Mouse (Mus musculus): Measurements from ENCODE around the gene Acap2. TPM values are rescaled to one million over a fixed set of nuclear protein-coding genes. Genes with fewer than 3 reads are reported as not detected.
A peak's percentile ranks its signal among the peaks of the same experiment; 100 is the strongest.

Acap2 gene
- polyA plus RNA-seq, 1 experiment = 6.3 TPM

DNA sequence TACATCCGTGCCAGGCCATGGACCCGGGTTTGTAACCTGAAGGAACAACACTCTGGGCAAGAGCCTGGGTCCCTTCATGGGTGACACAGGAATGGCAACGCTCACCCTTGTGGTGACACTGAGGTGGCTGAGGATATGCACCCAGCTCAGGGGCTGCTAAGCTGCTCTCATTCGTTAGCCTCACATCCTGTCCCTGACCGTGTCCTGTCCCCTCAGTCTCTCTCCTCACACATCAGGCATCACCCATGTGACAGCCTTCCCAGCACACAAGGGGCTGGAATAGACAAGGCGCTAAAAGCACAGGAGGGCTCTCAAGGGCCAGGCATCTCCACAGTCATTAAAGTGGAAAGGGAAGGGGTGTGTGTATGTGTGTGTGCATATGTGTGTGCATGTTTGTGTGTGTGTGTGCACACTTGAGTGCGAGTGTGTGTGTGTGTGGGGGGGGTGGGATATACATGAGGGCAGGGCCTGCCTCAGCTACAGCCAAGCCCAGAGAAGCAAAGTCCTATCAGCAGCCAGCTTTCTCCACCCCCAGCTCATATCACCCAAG, 148.8 kb downstream of the Acap2 start:
- Histone ChIP-seq H3ac (ENCODE audit: control insufficient read depth, insufficient read length) (no peak overlapping the region), H3K4me3 (no peak overlapping the region), H3K79me2 (ENCODE audit: control insufficient read depth, insufficient read depth) (no peaks in the 10 kb centered on the region), H3K4me2 (ENCODE audit: low read depth) (no peak overlapping the region), H3K36me3 (ENCODE audit: control insufficient read depth, insufficient read depth) (no peaks in the 10 kb centered on the region), H3K27me3 (ENCODE audit: control insufficient read depth, insufficient read depth, insufficient read length) (no peaks in the 10 kb centered on the region)
- no peak for TF ChIP-seq USF1 (IDR thresholded peaks at IDR 0.05; ENCODE audit: low read depth)
- no peak for TF ChIP-seq POLR2AphosphoS2 (IDR thresholded peaks at IDR 0.05; ENCODE audit: insufficient read length, low read depth)
- TF ChIP-seq TCF12 (IDR thresholded peaks at IDR 0.05; ENCODE audit: insufficient read depth, poor library complexity, severe bottlenecking) = no peak
- no peak for TF ChIP-seq REST (IDR thresholded peaks at IDR 0.05; ENCODE audit: insufficient read depth, insufficient read length)
- no peak for TF ChIP-seq POLR2A (IDR thresholded peaks at IDR 0.05; ENCODE audit: insufficient read length, low read depth)
- TF ChIP-seq E2F4 (IDR thresholded peaks at IDR 0.05; ENCODE audit: insufficient read depth) = no peak

DNA sequence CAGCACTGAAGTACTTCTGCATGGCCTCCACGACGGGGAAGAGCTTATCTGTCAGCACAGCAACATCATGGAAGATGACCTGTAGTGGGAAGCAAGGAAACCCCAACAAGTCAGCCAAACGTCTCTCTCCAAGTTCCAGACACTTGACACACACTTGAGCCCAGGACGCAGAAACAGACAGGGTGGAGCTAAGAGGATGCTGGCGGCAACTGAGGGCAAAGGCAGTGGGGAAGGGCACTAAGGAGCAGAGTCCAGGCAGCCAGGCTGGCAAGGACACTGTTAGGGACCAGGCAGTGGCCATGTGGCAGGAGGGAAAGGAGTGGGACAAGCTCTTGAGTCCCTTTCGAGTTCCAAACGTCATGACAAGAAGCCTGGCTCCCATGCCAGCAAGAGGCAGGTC, 150.3 kb downstream of the Acap2 start:
- Histone ChIP-seq H3K4me2 (ENCODE audit: low read depth) (no peak overlapping the region), H3K27me3 (ENCODE audit: control insufficient read depth, insufficient read depth, insufficient read length) (no peaks in the 10 kb centered on the region), H3K4me3 (no peak overlapping the region), H3ac (ENCODE audit: control insufficient read depth, insufficient read length) (no peak overlapping the region), H3K36me3 (ENCODE audit: control insufficient read depth, insufficient read depth) (no peaks in the 10 kb centered on the region), H3K79me2 (ENCODE audit: control insufficient read depth, insufficient read depth) (no peaks in the 10 kb centered on the region)
- TF ChIP-seq MYOD1 (IDR thresholded peaks at IDR 0.05; ENCODE audit: control insufficient read depth in 1 of 3, insufficient read length in 2 of 3, low read depth in 2 of 3) = no peak
- no peak for TF ChIP-seq MYOG (IDR thresholded peaks at IDR 0.05; ENCODE audit: control insufficient read depth in 1 of 3, insufficient read depth in 1 of 3, insufficient read length in 2 of 3, low read depth in 2 of 3)
- TF ChIP-seq REST (IDR thresholded peaks at IDR 0.05; ENCODE audit: insufficient read depth, insufficient read length) = no peak
- no peak for TF ChIP-seq E2F4 (IDR thresholded peaks at IDR 0.05; ENCODE audit: insufficient read depth)
- TF ChIP-seq POLR2AphosphoS2 (IDR thresholded peaks at IDR 0.05; ENCODE audit: insufficient read length, low read depth) = no peak
- TF ChIP-seq CEBPB (IDR thresholded peaks at IDR 0.05; ENCODE audit: insufficient read depth, poor library complexity, severe bottlenecking) = no peak
- TF ChIP-seq TCF12 (IDR thresholded peaks at IDR 0.05; ENCODE audit: insufficient read depth, poor library complexity, severe bottlenecking) = no peak
- TF ChIP-seq USF1 (IDR thresholded peaks at IDR 0.05; ENCODE audit: low read depth) = no peak
- TF ChIP-seq SRF (IDR thresholded peaks at IDR 0.05; ENCODE audit: control insufficient read depth, insufficient read length, low read depth) = no peak

DNA sequence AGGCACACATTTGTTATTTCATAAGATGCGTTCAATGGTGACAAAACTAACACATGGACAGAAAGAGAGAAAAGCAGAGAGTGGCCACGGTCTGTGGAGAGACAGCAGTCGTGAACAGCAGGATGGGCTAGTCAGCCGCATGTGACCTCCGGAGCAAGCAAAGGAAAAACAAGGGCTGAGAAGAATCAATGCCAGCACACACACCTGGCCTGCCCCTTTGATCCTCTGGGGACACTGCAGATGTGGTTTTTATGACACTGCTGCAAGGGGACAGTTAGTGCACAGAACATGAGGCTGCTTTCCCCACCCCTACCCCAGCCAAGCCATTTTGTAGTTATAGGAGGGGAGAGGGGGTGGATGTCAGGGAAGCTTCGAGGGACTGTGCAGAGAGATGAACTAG, 152.9 kb downstream of the Acap2 start:
- TF ChIP-seq POLR2A (IDR thresholded peaks at IDR 0.05; ENCODE audit: insufficient read length, low read depth) = no peak
- no peak for TF ChIP-seq SRF (IDR thresholded peaks at IDR 0.05; ENCODE audit: control insufficient read depth, insufficient read length, low read depth)
- TF ChIP-seq MAX (IDR thresholded peaks at IDR 0.05; ENCODE audit: low read depth) = no peak
- no peak for TF ChIP-seq USF1 (IDR thresholded peaks at IDR 0.05; ENCODE audit: low read depth)
- no peak for TF ChIP-seq REST (IDR thresholded peaks at IDR 0.05; ENCODE audit: insufficient read depth, insufficient read length)
- no peak for TF ChIP-seq TCF12 (IDR thresholded peaks at IDR 0.05; ENCODE audit: insufficient read depth, poor library complexity, severe bottlenecking)
- no peak for TF ChIP-seq POLR2AphosphoS2 (IDR thresholded peaks at IDR 0.05; ENCODE audit: insufficient read length, low read depth)
- no peak for TF ChIP-seq CEBPB (IDR thresholded peaks at IDR 0.05; ENCODE audit: insufficient read depth, poor library complexity, severe bottlenecking)
- TF ChIP-seq MYOD1 (IDR thresholded peaks at IDR 0.05; ENCODE audit: control insufficient read depth in 1 of 3, insufficient read length in 2 of 3, low read depth in 2 of 3) = no peak
- TF ChIP-seq E2F4 (IDR thresholded peaks at IDR 0.05; ENCODE audit: insufficient read depth) = no peak
- TF ChIP-seq TCF3 (IDR thresholded peaks at IDR 0.05; ENCODE audit: insufficient read length, low read depth) = no peak
- TF ChIP-seq MYOG (IDR thresholded peaks at IDR 0.05; ENCODE audit: control insufficient read depth in 1 of 3, insufficient read depth in 1 of 3, insufficient read length in 2 of 3, low read depth in 2 of 3) = no peak
- Histone ChIP-seq H3K4me3 (no peak overlapping the region), H3K4me2 (ENCODE audit: low read depth) (no peak overlapping the region), H3K27me3 (ENCODE audit: control insufficient read depth, insufficient read depth, insufficient read length) (no peaks in the 10 kb centered on the region), H3ac (ENCODE audit: control insufficient read depth, insufficient read length) (no peak overlapping the region), H3K36me3 (ENCODE audit: control insufficient read depth, insufficient read depth) (no peaks in the 10 kb centered on the region), H3K79me2 (ENCODE audit: control insufficient read depth, insufficient read depth) (no peaks in the 10 kb centered on the region)

DNA sequence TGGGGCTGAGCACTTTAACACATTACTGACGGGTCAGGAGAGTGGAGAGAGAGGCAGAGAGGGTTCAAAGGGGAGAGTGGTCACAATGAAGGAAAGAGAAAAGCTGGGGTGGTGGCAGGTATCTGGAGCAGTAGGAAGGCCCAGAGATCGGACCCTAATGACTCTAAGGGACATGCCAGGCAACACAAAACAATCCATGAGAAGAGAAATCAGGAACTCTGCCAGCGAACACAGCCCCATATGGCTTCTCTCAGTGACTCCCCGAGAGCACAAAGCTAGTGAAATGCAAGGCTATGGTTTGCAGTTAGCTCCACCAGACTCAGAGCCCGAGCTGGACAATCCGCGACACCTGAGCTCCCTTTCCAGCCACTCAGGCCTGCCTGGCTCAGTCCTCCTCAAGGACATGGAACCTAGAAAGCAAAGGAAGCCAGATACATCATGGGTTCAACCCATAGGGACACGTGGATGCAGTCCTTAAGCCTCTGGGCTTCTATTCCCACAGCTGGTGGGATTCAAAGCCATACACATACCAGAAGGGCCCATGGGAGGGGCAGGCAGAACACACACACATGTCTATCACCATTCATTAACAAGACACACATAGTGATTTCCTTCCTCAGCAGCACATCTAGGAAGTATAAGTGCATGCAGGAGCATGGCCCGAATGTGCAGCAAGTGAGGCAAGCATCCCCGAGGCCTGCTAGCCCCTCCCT, 153.7 kb downstream of the Acap2 start:
- TF ChIP-seq POLR2A (IDR thresholded peaks at IDR 0.05; ENCODE audit: insufficient read length, low read depth) (no peak), POLR2AphosphoS2 (IDR thresholded peaks at IDR 0.05; ENCODE audit: insufficient read length, low read depth) (no peak), SRF (IDR thresholded peaks at IDR 0.05; ENCODE audit: control insufficient read depth, insufficient read length, low read depth) (no peak), CEBPB (IDR thresholded peaks at IDR 0.05; ENCODE audit: insufficient read depth, poor library complexity, severe bottlenecking) (no peak), MAX (IDR thresholded peaks at IDR 0.05; ENCODE audit: low read depth) (no peak), USF1 (IDR thresholded peaks at IDR 0.05; ENCODE audit: low read depth) (no peak), REST (IDR thresholded peaks at IDR 0.05; ENCODE audit: insufficient read depth, insufficient read length) (no peak), MYOD1 (IDR thresholded peaks at IDR 0.05; ENCODE audit: control insufficient read depth in 1 of 3, insufficient read length in 2 of 3, low read depth in 2 of 3) (no peak)
- Histone ChIP-seq H3K27me3 (ENCODE audit: control insufficient read depth, insufficient read depth, insufficient read length) (no peaks in the 10 kb centered on the region), H3K4me2 (ENCODE audit: low read depth) (no peak overlapping the region), H3K4me3 (no peak overlapping the region), H3K79me2 (ENCODE audit: control insufficient read depth, insufficient read depth) (no peaks in the 10 kb centered on the region), H3K36me3 (ENCODE audit: control insufficient read depth, insufficient read depth) (no peaks in the 10 kb centered on the region), H3ac (ENCODE audit: control insufficient read depth, insufficient read length) (no peak overlapping the region)

DNA sequence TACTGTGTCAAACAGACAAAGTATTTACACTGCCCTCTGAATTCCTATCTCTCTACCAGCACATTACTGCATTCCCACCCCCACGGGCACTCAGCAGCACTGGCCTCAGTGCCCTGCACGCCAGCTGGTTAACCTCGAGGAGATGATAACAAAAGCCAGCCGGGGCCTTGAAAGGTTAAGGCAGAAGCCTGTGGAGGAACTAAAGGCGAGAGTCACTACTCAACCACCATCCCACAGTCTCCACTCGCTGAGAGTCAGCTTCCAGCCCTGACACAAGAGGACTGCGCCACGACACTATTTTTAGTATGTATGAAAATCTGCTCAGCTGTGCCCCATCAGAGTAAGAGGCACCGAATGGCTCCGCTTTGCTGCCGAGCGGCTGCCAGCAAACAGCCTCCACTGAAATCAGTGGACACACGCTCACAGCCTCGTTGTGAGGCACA, 154.8 kb downstream of the Acap2 start:
- Histone ChIP-seq H3K36me3 (ENCODE audit: control insufficient read depth, insufficient read depth) (no peaks in the 10 kb centered on the region), H3K79me2 (ENCODE audit: control insufficient read depth, insufficient read depth) (no peaks in the 10 kb centered on the region), H3K4me3 (no peak overlapping the region), H3K4me2 (ENCODE audit: low read depth) (peak overlapping the region; percentile 27), H3ac (ENCODE audit: control insufficient read depth, insufficient read length) (no peak overlapping the region), H3K27me3 (ENCODE audit: control insufficient read depth, insufficient read depth, insufficient read length) (no peaks in the 10 kb centered on the region)
- TF ChIP-seq MAX (IDR thresholded peaks at IDR 0.05; ENCODE audit: low read depth) (no peak), CEBPB (IDR thresholded peaks at IDR 0.05; ENCODE audit: insufficient read depth, poor library complexity, severe bottlenecking) (no peak), SRF (IDR thresholded peaks at IDR 0.05; ENCODE audit: control insufficient read depth, insufficient read length, low read depth) (no peak), MYOD1 (IDR thresholded peaks at IDR 0.05; ENCODE audit: control insufficient read depth in 1 of 3, insufficient read length in 2 of 3, low read depth in 2 of 3) (peak in 1 of 3 experiments; percentile 46), USF1 (IDR thresholded peaks at IDR 0.05; ENCODE audit: low read depth) (no peak), E2F4 (IDR thresholded peaks at IDR 0.05; ENCODE audit: insufficient read depth) (no peak), REST (IDR thresholded peaks at IDR 0.05; ENCODE audit: insufficient read depth, insufficient read length) (no peak), POLR2A (IDR thresholded peaks at IDR 0.05; ENCODE audit: insufficient read length, low read depth) (no peak), MYOG (IDR thresholded peaks at IDR 0.05; ENCODE audit: control insufficient read depth in 1 of 3, insufficient read depth in 1 of 3, insufficient read length in 2 of 3, low read depth in 2 of 3) (peak in 2 of 3 experiments; percentile 8 to 38)
